Mouse (Mus musculus) brain, adult 2 months (tissue): Measurements from ENCODE around the gene Slc39a11.
A peak's percentile ranks its signal among the peaks of the same experiment; 100 is the strongest.

ENCODE experiments used
- DNase-seq: peaks from one replicate; pipeline ENCODE4 v3.0.0; 2011; ENCODE audit warnings: low read depth, low spot score

Slc39a11 gene

GRCm38 (mm10) chr11:113203008-113203407 is 446.9 kb downstream of the Slc39a11 start:
- no peak for DNase-seq

GRCm38 (mm10) chr11:113201470-113201997 is 448.3 kb downstream of the Slc39a11 start:
- peak; percentile 96 for DNase-seq

- no peak for DNase-seq
Observed at GRCm38 (mm10) chr11:113200901-113201300, 449.0 kb downstream of the Slc39a11 start.

GRCm38 (mm10) chr11:113198586-113198985 is 451.3 kb downstream of the Slc39a11 start:
- DNase-seq: no peak

GRCm38 (mm10) chr11:113197624-113198023 is 452.3 kb downstream of the Slc39a11 start:
- DNase-seq: no peak

- peak; percentile 53 for DNase-seq
Observed at GRCm38 (mm10) chr11:113196234-113197007, 453.5 kb downstream of the Slc39a11 start.
